Comparison of ENCODE assay signal across 31 mouse cellular contexts in the genomic region with DNA sequence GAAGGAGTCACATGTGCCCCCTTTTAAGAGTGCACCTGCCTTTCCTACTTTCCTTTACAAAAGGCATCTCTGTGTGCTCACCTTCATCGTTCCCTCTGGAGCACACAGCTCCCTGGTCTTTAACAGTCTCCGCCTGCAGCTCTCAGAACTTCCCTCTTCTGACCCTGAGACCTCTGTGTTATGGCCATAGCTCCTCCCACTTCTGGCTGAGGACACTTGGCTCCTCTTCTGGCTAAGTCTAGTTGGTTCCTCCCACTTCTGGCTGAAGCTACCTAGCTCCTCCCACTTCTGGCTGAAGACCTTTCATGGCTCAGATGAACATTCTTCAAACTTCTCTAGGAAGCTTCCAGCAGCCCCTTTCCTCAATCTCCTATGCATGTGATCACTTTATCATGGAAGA. TPM values are rescaled to one million over a fixed set of nuclear protein-coding genes. Genes with fewer than 3 reads are reported as not detected.
DNase-seq lines count a peak whose midpoint lies in the region; ATAC-seq and TF ChIP-seq lines count a peak whose summit lies in the region.
"Had no signal": no experiment of that assay in that cellular context is flagged by ENCODE, and none has a peak within 500 bp of the region (broad histone marks: within the 10 kb centered on the region; RNA-seq: fewer than 3 reads in every experiment).

No protein-coding gene starts in this region.

- dilution Hi-C loops in CH12.LX (cut with MboI; ENCODE audit: extremely low pct_ligation_motif_present, extremely low pct_unique_long_range_greater_than_20kb, low sequenced_read_pairs), result no loop called here

- ATAC-seq in megakaryocyte, adult 5-6 weeks (ENCODE audit: poor library complexity, severe bottlenecking), result peak; percentile 59
- ATAC-seq in hindbrain, postnatal 0 days, result no peak
- ATAC-seq in kidney, embryonic 15.5 days (replicated peaks; ENCODE audit: low FRiP score), result no peak
- ATAC-seq: activated CD4-positive, CD25-positive, alpha-beta regulatory T cell, adult 4 months; CD4-positive, CD25-positive, alpha-beta regulatory T cell, adult 4 months; forebrain, postnatal 0 days; liver, postnatal 0 days; Patski had no signal

- H3K36me3 ChIP-seq in CH12.LX (replicated peaks in 1 of 2; ENCODE audit: control insufficient read depth in 1 of 2, insufficient read depth in 1 of 2, low read length in 1 of 2), result no peaks in the 10 kb centered on the region
- no peaks in the 10 kb centered on the region for H3K36me3 ChIP-seq in hindbrain, postnatal 0 days (ENCODE audit: insufficient read depth, low read length)
- H3K36me3 ChIP-seq in kidney, embryonic 15.5 days, result no peaks in the 10 kb centered on the region
- H3K36me3 ChIP-seq: embryonic facial prominence, embryonic 12.5 days; G1E; midbrain, embryonic 12.5 days; neural tube, embryonic 15.5 days had no signal

- TF ChIP-seq CTCF in CH12.LX (conservative IDR thresholded peaks at IDR 0.05 in 1 of 2, IDR thresholded peaks at IDR 0.05 in 1 of 2; ENCODE audit: low read depth in 2 of 2, low read length in 2 of 2), result no peak
- no peak for TF ChIP-seq CTCF in hindbrain, postnatal 0 days (IDR thresholded peaks at IDR 0.05; ENCODE audit: low read depth)

- TF ChIP-seq EP300 in CH12.LX (IDR thresholded peaks at IDR 0.05; ENCODE audit: low read length), result no peak

- H3K4me3 ChIP-seq in CH12.LX (replicated peaks in 1 of 3; ENCODE audit: low read depth in 2 of 3, low read length in 2 of 3, poor library complexity in 1 of 3), result no peak overlapping the region
- no peak overlapping the region for H3K4me3 ChIP-seq in hindbrain, postnatal 0 days (ENCODE audit: low read length)
- no peak overlapping the region for H3K4me3 ChIP-seq in kidney, embryonic 15.5 days (replicated peaks)
- H3K4me3 ChIP-seq: embryonic facial prominence, embryonic 12.5 days; midbrain, embryonic 12.5 days; neural tube, embryonic 15.5 days had no signal

- no peak for TF ChIP-seq RAD21 in CH12.LX (IDR thresholded peaks at IDR 0.05; ENCODE audit: low read depth, low read length)

- peaks cover 10 to 38% of the 10 kb centered on the region in 2 experiments; a peak in 3 of 4 replicates for H3K4me1 ChIP-seq in CH12.LX (ENCODE audit: control insufficient read depth in 1 of 2, insufficient read depth in 2 of 2)
- no peaks in the 10 kb centered on the region for H3K4me1 ChIP-seq in hindbrain, postnatal 0 days (ENCODE audit: insufficient read depth, low read length)
- H3K4me1 ChIP-seq in kidney, embryonic 15.5 days, result no peaks in the 10 kb centered on the region
- H3K4me1 ChIP-seq: embryonic facial prominence, embryonic 12.5 days; midbrain, embryonic 12.5 days; neural tube, embryonic 15.5 days had no signal

- WGBS in hindbrain, postnatal 0 days, result 78% methylated on average over 2 of the region's 2 CpGs
- WGBS in kidney, embryonic 15.5 days, result 71% methylated on average over 2 of the region's 2 CpGs

- H3K4me2 ChIP-seq in CH12.LX (ENCODE audit: insufficient read depth, low read depth, poor library complexity, severe bottlenecking), result no peak overlapping the region
- H3K4me2 ChIP-seq in hindbrain, postnatal 0 days (ENCODE audit: low read depth, low read length), result no peak overlapping the region
- H3K4me2 ChIP-seq in kidney, embryonic 15.5 days, result no peak overlapping the region
- H3K4me2 ChIP-seq: embryonic facial prominence, embryonic 12.5 days; liver, embryonic 11.5 days; midbrain, embryonic 12.5 days; neural tube, embryonic 15.5 days had no signal

- DNase-seq in adrenal gland, adult 2 months, result peak; percentile 2
- DNase-seq in adrenal gland, adult 18-20 months (ENCODE audit: low spot score in 2 of 2), result no peak
- DNase-seq in kidney, adult 11 months, result peak; percentile 27
- no peak for DNase-seq in kidney, postnatal 4 days
- DNase-seq in CH12.LX (ENCODE audit: extremely low read depth), result peak; percentile 43
- no peak for DNase-seq in hindbrain, postnatal 0 days (ENCODE audit: low spot score)
- DNase-seq: cerebellum, adult 18-20 months; cerebellum, postnatal 14 days; forebrain, postnatal 0 days; gastrocnemius, postnatal 25 days; kidney, adult 18-20 months; left cerebral cortex, postnatal 4 days; liver, postnatal 0 days had no signal

- no peaks in the 10 kb centered on the region for H3K79me2 ChIP-seq in CH12.LX (replicated peaks; ENCODE audit: control insufficient read depth, extremely low read depth, insufficient read depth, poor library complexity, severe bottlenecking)

- H3K9ac ChIP-seq in CH12.LX (ENCODE audit: insufficient read depth, low read depth), result no peak overlapping the region
- no peak overlapping the region for H3K9ac ChIP-seq in hindbrain, postnatal 0 days (replicated peaks; ENCODE audit: low read length)
- no peak overlapping the region for H3K9ac ChIP-seq in kidney, embryonic 15.5 days
- H3K9ac ChIP-seq: embryonic facial prominence, embryonic 12.5 days; forebrain, postnatal 0 days; liver, postnatal 0 days; midbrain, embryonic 12.5 days; neural tube, embryonic 15.5 days had no signal

- H3K9me3 ChIP-seq in CH12.LX (replicated peaks; ENCODE audit: low read length), result no peaks in the 10 kb centered on the region
- H3K9me3 ChIP-seq in hindbrain, postnatal 0 days (ENCODE audit: low read length), result no peaks in the 10 kb centered on the region
- no peaks in the 10 kb centered on the region for H3K9me3 ChIP-seq in kidney, embryonic 15.5 days (replicated peaks)
- H3K9me3 ChIP-seq: embryonic facial prominence, embryonic 12.5 days; G1E; midbrain, embryonic 12.5 days; neural tube, embryonic 15.5 days had no signal

- TF ChIP-seq POLR2A in CH12.LX (IDR thresholded peaks at IDR 0.05; ENCODE audit: low read depth, low read length), result no peak

- in situ Hi-C loops in CH12.LX (cut with MboI; ENCODE audit: low pct_ligation_motif_present, low pct_unique_long_range_greater_than_20kb, low sequenced_read_pairs), result no loop called here

- H3K27ac ChIP-seq in CH12.LX (ENCODE audit: insufficient read depth, low read depth), result no peak overlapping the region
- H3K27ac ChIP-seq in hindbrain, postnatal 0 days, result no peak overlapping the region
- no peak overlapping the region for H3K27ac ChIP-seq in kidney, embryonic 15.5 days
- H3K27ac ChIP-seq: embryonic facial prominence, embryonic 12.5 days; kidney, postnatal 0 days; macrophage; midbrain, embryonic 12.5 days; neural tube, embryonic 15.5 days had no signal

- H3K27me3 ChIP-seq in CH12.LX (replicated peaks), result no peaks in the 10 kb centered on the region
- no peaks in the 10 kb centered on the region for H3K27me3 ChIP-seq in hindbrain, postnatal 0 days (ENCODE audit: insufficient read depth, low read length)
- H3K27me3 ChIP-seq in kidney, embryonic 15.5 days, result no peaks in the 10 kb centered on the region
- H3K27me3 ChIP-seq: embryonic facial prominence, embryonic 12.5 days; midbrain, embryonic 12.5 days; neural tube, embryonic 15.5 days; Patski had no signal

TF ChIP-seq in CH12.LX, 34 proteins besides CTCF, POLR2A, EP300 and RAD21:
- TF ChIP-seq NRF1 (IDR thresholded peaks at IDR 0.05; ENCODE audit: low read depth, low read length), result no peak
- no peak for TF ChIP-seq CHD1 (IDR thresholded peaks at IDR 0.05; ENCODE audit: low read depth, low read length)
- no peak for TF ChIP-seq CHD2 (IDR thresholded peaks at IDR 0.05; ENCODE audit: low read length)
- no peak for TF ChIP-seq MXI1 (IDR thresholded peaks at IDR 0.05; ENCODE audit: low read depth, low read length)
- no peak for TF ChIP-seq MAX (IDR thresholded peaks at IDR 0.05; ENCODE audit: low read length)
- TF ChIP-seq KAT2A (IDR thresholded peaks at IDR 0.05; ENCODE audit: insufficient replicate concordance, low read length), result no peak
- TF ChIP-seq E2F4 (IDR thresholded peaks at IDR 0.05; ENCODE audit: insufficient replicate concordance, low read depth, low read length), result no peak
- TF ChIP-seq HCFC1 (IDR thresholded peaks at IDR 0.05; ENCODE audit: low read depth, low read length), result no peak
- TF ChIP-seq PAX5 (IDR thresholded peaks at IDR 0.05; ENCODE audit: low read length), result no peak
- no peak for TF ChIP-seq JUN (IDR thresholded peaks at IDR 0.05; ENCODE audit: insufficient read depth, low read depth, low read length)
- no peak for TF ChIP-seq ZKSCAN1 (IDR thresholded peaks at IDR 0.05; ENCODE audit: borderline replicate concordance, low read depth, low read length)
- TF ChIP-seq SIN3A (IDR thresholded peaks at IDR 0.05; ENCODE audit: low read length), result no peak
- TF ChIP-seq MAFK (IDR thresholded peaks at IDR 0.05; ENCODE audit: insufficient replicate concordance, low read length), result no peak
- no peak for TF ChIP-seq USF2 (conservative IDR thresholded peaks at IDR 0.05; ENCODE audit: low read depth, low read length)
- no peak for TF ChIP-seq ETS1 (conservative IDR thresholded peaks at IDR 0.05; ENCODE audit: low read depth, low read length)
- no peak for TF ChIP-seq JUND (conservative IDR thresholded peaks at IDR 0.05; ENCODE audit: low read depth, low read length)
- no peak for TF ChIP-seq BHLHE40 (IDR thresholded peaks at IDR 0.05; ENCODE audit: low read depth, low read length)

RNA-seq across cellular contexts. Expression of a gene that starts 47.1 kb away (rescaled TPM):
- total RNA-seq in adrenal gland, adult 2 months (2021), result not detected
- polyA plus RNA-seq in adrenal gland, adult 2 months (2012; rRNA removed), result not detected in 2 replicates
- total RNA-seq in adrenal gland, adult 18-20 months (2021), result not detected
- not detected in 2 replicates for total RNA-seq in CH12.LX (2012; rRNA removed)
- not detected in 2 replicates for total RNA-seq in CH12.LX (2014; rRNA removed)
- not detected in 2 replicates for polyA plus RNA-seq in CH12.LX (2012; ENCODE audit: insufficient read length, low read depth)
- 15.1 and 18.2 TPM in 2 replicates for total RNA-seq in megakaryocyte, adult 5-6 weeks (2015)
- total RNA-seq in megakaryocyte, adult 5-6 weeks (2017), result 14.5 and 18.9 TPM in 2 replicates
- not detected in 2 replicates for total RNA-seq in hindbrain, postnatal 0 days (2014; rRNA removed)
- not detected in 2 replicates for polyA plus RNA-seq in hindbrain, postnatal 0 days (2015; fragmentation: Nextera tagmentation; extraction: Ambion mirVana)
- 2.4 and 3.7 TPM in 2 replicates for polyA plus RNA-seq in kidney, embryonic 15.5 days (2015; fragmentation: Nextera tagmentation; extraction: Ambion mirVana)
- total RNA-seq: forebrain, postnatal 0 days; G1E; gastrocnemius, postnatal 25 days; layer of hippocampus, postnatal 14 days; left cerebral cortex, adult 8-10 months; left cerebral cortex, postnatal 4 days had no signal
- polyA plus RNA-seq: activated CD4-positive, CD25-positive, alpha-beta regulatory T cell, adult 4 months; CD4-positive, CD25-positive, alpha-beta regulatory T cell, adult 4 months; forebrain, embryonic 11.5 days; forebrain, postnatal 0 days; G1E; hindbrain, embryonic 11.5 days; macrophage; Patski; testis, adult 2 months had no signal

RNA-seq across cellular contexts. Expression of a gene that starts 59.7 kb away (rescaled TPM):
- not detected for total RNA-seq in adrenal gland, adult 2 months (2021)
- not detected in 2 replicates for polyA plus RNA-seq in adrenal gland, adult 2 months (2012; rRNA removed)
- not detected for total RNA-seq in adrenal gland, adult 18-20 months (2021)
- total RNA-seq in CH12.LX (2012; rRNA removed) (0.34 and 0.59 TPM in 2 replicates), CH12.LX (2014; rRNA removed) (0.19 and 0.35 TPM in 2 replicates)
- 0.55 and 0.63 TPM in 2 replicates for polyA plus RNA-seq in CH12.LX (2012; ENCODE audit: insufficient read length, low read depth)
- not detected in 2 replicates for total RNA-seq in megakaryocyte, adult 5-6 weeks (2015)
- total RNA-seq in megakaryocyte, adult 5-6 weeks (2017), result not detected in 2 replicates
- 0.72 and 1.9 TPM in 2 replicates for total RNA-seq in hindbrain, postnatal 0 days (2014; rRNA removed)
- 0.13 and 0.24 TPM in 2 replicates for polyA plus RNA-seq in hindbrain, postnatal 0 days (2015; fragmentation: Nextera tagmentation; extraction: Ambion mirVana)
- 0.58 and 0.64 TPM in 2 replicates for polyA plus RNA-seq in kidney, embryonic 15.5 days (2015; fragmentation: Nextera tagmentation; extraction: Ambion mirVana)
- polyA plus RNA-seq: activated CD4-positive, CD25-positive, alpha-beta regulatory T cell, adult 4 months; CD4-positive, CD25-positive, alpha-beta regulatory T cell, adult 4 months; G1E; heart, postnatal 0 days; hindbrain, embryonic 11.5 days; macrophage had no signal

Comparison
In these comparisons a context has a peak if more than half of its experiments do, and no peak if none do; other contexts are left out.
1. DNase-seq: peak in adrenal gland, adult 2 months (single experiment), kidney, adult 11 months (single experiment) and CH12.LX (single experiment); none in adrenal gland, adult 18-20 months (0 of 2), kidney, postnatal 4 days (0 of 2) and hindbrain, postnatal 0 days (single experiment).
2. RNA of a gene that starts 47.1 kb away (total RNA-seq): 14.5 to 18.9 TPM in megakaryocyte, adult 5-6 weeks; not detected in CH12.LX, not detected in adrenal gland, adult 2 months, not detected in adrenal gland, adult 18-20 months and not detected in hindbrain, postnatal 0 days; every median in the first group is over 10 times any median in the second.